Mouse (Mus musculus) monocyte, adult 2 months (primary cell): ENCODE measurements around the gene Fbxo10.
A peak's percentile ranks its signal among the peaks of the same experiment; 100 is the strongest.
"Not testable (repeated sequence)": the region's sequence is repeated elsewhere in the genome, so short reads cannot be mapped to it uniquely, and the experiment has no call there.

Experiments
- DNase-seq, 2 experiments: peaks; one replicate each; pipeline ENCODE4 v3.0.0; 2022; ENCODE audit warnings: low spot score in 2 of 2, low read depth in 1 of 2

The Fbxo10 gene

DNA sequence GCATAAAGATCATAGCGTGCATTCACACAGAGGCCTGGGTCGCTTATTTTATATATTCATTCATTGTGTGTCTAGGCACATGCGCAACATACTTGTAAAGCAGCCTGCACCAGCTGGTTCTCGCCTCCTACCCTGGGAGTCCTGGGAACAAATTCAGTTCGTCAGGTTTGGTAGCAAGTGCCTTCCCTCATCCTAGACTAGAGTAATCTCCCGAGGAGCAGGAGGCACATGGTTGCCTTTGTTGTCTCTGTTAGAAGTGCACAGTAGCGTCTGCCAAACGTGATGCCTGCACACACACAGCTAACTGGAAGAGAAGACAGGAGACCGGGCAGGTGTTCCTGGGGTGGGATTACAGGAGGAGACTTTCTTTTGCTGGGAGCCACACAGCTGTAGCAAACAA is 36.4 kb downstream of the Fbxo10 start:
- DNase-seq = no peak

DNA sequence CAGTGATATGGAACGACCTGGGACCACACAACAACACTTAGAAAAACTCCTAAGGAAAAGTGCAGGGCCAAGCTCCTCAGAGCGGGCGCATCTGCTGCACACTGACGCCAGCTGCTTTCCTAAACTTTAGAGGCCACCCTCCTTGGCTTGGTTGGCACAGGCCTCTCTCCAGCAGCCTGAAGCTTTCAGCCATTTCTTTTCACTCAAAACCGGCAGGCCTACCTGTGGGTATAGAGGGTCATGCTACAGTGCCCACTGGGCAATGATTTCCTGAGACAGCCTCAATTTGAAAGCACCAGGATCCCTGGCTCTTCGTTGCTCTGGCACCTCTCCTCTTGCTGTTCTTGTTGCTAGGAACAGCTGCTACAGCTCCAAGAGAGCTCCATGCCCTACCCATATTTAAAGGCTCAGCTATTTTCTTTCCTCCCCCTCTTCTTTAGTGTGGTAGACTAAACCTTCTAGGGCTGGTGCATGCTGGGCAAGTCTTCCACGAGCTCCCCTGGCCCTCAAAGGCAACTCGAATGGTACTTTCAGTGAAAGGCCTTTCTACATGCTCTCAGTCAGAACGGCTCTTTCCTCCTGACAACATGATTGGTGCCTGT is 37.0 kb downstream of the Fbxo10 start:
- no peak for DNase-seq

DNA sequence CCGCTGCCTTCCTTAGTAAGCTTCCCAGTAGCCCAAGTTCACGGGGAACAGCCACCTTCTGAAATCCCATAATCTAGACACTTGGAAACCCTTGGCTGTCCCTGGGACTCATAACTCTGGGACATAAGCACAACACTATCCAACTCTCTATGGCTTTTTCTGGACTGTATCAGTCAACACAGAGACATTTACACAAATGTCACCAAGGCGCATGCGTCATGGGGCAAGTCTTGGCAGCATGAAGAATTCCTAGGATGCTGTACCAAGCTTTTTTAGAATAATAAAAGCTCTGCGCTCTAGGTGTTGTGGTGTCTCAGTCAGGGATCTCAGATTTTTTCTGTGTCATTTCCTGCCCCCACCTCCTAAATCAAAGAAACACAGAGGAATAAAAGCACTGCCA is 37.7 kb downstream of the Fbxo10 start:
- no peak for DNase-seq

DNA sequence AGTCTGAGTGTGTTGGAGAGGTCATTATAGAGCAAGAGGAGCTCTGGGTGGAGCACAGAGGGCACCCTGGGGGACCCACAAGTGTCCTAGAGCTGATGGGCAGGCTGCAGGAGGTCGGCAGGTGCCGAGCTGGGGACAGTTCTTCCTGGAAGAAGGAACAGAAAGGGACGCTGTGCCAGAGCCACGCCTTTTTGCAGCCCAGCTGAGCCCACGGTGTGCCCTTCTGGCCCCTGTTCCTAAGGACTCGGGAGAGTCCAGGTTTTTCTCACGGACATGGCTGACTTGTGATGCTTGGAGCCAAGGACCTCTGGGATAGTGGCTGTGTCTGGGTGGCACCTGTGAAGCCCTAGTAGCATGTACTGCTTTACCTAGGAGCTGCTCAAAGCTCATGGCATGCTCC is 43.6 kb downstream of the Fbxo10 start:
- no peak for DNase-seq

DNA sequence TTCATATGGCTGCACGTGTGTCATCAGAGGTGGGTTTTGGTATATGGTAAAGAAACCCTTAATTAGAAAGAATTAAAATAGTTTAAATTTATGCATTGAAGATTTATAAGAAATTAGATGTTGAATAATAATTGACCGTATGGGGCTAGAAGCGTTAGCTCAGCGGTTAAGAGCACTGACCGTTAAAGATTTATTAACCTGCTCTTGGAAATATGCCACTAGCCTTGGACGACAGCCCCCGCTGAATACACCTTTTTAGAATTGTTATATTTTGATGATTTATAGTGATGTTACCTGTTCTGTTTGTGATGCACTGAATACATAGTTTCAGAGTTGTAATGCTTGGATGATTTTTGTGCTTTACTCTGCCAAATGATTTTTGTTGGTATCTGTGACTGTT is 44.9 kb downstream of the Fbxo10 start:
- not testable (repeated sequence) for DNase-seq

DNA sequence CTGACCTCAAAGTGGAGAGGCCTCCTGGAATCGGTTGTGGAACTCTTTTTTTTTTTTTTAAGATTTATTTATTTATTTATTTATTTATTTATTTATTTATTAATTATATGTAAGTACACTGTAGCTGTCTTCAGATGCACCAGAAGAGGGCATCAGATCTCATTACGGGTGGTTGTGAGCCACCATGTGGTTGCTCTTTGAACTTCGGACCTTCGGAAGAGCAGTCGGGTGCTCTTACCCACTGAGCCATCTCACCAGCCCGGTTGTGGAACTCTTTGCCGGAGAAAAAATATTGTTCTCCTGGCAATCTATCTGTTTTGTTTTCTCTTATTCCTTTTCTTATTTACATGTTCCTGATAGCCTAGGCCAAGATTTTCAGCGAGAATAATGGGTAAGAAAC is 45.5 kb downstream of the Fbxo10 start:
- not testable (repeated sequence) for DNase-seq

DNA sequence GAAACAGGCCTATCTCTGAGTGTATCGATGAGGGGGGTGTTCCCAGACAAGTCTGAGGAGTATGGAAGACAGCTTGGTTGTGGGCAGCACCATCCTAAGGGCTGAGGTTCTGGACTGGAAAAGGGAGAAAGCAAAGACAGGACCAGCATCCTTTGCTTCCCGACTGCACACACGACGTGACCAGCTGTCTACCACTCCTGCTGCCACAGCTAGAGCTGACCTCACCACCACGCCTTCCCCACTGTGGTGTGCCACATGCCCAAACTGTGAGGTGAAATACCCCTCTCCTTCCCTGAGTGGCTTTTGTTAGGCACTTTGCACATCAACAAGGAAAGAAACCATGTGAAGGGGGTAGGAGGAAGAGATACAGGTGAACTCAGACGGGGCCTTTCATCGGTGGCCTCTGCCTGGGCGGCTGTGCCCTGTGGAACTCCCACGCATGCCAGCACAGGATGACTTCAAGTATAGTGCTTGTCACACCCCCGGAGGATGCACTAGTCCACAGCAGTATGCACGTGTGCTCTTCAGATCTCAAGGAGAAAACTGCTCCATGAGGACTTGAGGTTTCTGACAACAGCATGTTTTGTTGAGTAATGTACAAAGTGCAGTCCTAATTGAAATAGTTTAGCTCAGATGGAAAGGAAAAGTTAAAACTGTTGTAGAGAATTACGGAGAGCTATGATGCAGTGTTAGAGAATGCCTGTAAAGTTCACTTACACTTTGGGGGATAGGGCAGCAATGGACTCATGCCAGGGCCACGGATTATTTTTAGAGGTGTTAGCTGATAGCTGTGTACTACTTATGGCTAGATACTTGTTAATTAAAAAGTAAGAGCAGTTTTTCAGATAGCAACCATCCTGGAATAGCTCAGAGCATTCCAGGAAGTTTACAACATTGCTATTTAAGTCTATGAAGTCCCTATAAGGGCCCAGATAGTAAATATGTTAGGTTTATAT is 46.7 kb downstream of the Fbxo10 start:
- DNase-seq = no peak

DNA sequence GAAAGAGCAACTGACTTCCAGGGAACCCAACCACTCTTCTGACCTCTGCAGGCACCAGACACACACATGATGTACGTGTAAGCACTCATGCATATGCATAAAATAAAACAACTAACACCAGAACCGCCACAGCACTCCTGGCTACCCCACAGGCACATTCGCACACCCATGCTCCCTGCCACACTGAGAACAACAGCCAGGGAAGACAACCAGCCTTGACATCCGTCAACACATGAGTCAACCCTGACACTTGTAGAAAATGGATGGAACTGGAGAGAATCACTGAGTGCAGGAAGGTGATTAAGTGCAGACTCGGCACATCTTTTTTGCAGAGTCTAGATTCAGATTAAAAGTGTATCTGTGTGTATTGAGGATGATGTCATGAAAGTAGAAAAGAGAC is 47.8 kb downstream of the Fbxo10 start:
- no peak for DNase-seq

DNA sequence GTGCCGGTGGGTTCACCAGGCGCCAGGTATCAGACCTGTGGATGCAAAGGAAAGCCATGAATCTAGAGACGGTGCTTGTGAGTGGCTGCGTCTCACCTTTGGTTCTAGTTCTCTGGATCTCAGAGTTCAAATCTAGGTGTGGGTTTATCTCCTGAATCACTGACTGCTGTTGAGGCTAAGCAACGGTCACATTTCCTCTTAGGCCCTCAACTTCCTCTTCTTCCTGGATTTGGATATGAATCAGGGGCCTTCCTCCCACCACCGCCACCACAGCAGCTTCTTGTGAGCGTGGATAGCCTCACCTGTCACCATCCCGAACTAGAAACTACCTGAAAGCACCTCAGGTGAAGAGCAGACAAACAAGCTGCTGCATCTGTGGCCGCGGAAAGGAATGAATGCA is 48.4 kb downstream of the Fbxo10 start:
- DNase-seq = no peak

DNA sequence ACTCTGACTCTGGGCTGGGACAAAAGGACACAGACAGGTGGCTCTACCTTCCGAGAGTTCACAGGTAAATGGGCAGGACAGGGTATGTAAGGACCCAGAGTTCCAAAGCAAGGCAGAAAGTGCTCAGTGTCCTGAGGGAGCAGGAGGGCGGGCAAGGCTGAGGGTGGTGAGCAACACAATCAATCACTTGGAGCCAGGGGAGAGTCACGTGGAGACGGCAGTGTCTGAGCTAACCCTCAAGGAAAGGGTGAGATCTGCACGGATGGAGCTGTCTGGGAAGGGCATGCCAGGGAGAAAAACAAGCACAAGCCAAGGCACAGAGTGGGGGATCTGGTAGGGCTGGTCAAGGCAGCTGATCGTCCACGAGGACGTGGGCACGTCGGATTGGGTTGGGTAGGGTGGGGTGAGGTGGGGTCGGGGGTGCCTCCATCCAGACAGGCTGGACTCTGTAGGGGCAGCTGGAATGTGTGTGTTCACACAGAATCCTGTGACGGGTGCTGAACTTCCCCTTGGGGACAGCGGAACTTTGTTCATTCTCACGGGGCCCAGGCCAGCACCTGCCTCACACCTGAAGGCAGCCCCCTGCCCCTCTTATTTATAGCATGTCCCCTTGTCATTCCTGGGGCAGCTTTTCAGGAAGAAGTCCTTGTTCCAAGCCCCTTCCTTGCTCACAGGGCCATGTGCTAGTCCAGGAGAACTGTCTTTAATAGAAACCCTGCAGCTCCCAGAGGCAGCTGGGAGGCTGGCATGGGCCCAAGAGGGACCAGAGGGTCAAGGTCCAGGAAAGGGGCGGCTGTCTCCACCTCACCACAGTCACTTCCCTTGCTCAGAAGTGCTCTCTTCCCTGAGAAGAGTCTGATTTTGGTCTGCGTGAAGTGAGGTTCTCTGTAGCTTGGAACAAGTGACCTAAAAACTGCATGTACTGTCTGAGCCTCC is 49.4 kb downstream of the Fbxo10 start:
- DNase-seq = no peak

DNA sequence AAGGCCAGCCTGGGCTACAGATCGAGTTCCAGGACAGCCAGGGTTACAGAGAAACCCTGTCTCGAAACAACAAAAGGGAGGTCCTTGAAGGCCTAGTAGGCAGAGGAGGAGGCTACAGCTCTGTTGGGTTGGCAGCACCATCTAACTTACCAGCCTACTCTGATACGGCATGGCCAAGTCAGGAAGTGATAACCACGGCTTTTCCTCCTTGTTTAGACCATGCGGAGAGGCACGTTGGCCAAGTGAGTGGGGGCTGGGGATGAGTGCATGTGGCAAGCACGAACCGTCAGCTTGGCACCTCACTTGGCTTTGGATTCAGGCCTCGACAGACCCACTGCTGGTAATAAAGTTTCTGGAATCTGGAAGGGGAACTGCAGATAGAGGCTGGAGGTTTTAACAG is 51.8 kb downstream of the Fbxo10 start:
- DNase-seq = no peak

DNA sequence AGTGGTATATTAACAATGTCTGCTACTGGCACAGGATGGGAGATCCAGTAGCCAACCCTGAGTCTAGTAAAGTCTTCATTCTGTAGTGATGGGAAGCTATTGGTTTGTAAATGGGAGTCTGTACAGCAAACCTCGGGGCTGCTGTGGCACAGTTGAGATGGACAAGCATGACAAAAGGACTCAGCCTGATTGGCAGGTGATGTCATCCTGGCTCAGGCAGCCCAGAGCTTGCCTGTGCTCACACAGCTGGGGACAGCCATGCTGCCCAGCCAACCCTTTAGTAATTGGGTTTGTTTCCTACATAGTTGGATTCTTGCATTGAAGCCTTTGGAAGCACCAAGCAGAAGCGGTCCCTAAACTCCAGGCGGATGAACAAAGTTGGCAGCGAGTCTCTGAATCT is 57.9 kb downstream of the Fbxo10 start:
- DNase-seq = no peak

DNA sequence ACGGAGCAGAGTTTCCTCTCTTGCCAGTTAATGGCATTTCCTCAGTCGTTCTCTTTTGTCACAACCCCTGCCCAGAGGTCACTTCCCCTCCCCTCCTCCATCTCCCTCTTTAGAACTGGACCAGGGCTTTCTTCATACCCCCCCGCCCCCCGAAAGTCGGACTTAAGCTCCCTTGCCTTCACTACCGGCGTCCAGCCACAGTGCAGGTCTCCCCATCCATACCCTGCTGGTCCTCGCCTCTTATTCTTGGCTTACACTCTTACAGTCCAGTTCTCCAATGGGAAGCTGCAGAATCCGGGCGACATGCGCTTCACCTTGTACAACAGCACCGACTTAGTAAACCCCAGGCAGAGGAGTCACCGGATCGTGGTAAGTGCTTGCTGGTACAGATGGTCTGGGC is 65.4 kb downstream of the Fbxo10 start:
- no peak for DNase-seq

DNA sequence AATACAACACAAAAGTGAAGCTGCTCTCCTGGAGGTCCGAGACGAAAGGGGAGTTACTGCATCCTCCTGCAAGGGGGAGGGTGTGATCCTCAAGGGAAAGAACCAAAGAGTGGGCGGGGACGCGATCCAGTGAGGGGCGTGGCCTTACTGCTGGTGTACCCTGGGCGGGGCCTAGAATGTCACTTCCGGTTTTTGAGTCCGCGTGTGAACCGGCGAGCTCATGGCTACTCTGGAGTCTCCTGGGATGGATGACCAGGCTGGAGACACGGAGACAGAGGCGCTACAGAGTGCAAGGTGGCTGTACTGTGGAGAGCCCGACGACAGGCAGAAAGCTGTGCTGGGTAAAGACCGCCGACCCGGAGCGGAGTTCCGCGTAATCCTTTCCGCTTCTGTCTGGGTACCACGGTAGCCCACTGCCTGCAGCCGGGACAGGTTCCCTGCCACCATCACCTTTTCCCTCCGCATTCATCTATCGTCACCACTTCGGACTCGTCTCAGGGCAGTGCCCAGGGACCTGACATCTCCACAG is 65.9 kb downstream of the Fbxo10 start, which contains the start of gene Polr1e:
Gene Polr1e, plus strand, starts transcription at position 132 of the 529 bp plus-strand sequence.
- peak; percentile 82 to 91 for DNase-seq

DNA sequence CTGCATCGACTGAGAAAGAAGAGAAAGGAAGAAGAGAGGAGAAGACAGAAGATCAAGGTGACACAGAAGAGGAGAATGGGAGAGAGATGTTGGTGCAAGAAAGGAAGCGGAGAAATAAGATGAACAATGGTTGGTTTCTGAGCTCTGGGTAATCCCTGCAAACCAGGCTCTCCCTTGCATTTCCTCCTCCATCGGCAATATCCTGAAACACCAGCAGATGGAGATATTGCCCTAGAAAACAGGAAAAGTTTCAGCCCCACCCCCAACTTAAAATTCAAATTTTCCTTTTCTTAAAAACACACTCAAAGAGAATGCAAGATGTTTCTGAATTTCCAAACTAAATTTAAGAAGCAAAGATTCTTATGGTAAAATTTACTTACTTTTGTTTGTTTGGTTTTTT is 68.8 kb downstream of the Fbxo10 start:
- DNase-seq = peak in 1 of 2 experiments; percentile 34

DNA sequence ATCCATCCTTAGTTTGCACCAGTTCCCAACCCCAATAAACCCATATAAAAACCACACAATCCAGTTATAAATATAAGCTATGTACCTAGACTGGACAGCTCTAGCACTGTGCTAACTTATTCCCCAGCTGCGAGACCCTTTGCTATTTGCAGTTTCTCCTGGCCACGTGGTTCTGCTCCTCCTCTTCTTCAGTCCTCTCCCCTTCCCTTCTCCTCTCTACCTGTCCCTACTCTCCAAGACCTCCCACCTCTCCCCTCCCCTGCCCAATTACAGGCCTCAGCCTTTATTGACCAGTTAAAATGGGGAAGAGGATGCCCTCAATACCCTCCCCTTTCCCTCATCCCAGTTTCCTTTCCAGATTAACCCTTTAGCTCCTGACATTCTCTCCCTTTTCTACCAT is 70.9 kb downstream of the Fbxo10 start:
- DNase-seq = no peak

DNA sequence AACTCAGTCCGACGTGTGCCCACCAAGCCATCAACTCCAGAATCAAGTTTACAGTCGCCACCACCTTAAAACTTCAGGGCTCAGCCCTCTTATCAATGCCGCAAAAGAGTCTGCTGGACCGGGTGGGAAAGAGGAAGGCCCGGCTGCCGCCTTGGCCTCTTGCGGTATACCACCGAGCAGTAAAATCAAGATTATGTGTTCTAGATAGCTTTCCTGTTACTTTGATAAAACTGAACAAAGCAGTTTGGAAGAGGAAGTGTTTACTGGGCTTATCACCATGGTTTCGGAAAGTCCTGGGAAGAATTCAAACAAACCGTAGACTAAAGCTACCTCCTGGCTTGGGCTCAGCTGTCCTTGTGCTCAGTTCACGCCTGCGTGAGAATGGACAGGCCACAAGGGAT is 71.4 kb downstream of the Fbxo10 start:
- DNase-seq = peak in 1 of 2 experiments; percentile 12

DNA sequence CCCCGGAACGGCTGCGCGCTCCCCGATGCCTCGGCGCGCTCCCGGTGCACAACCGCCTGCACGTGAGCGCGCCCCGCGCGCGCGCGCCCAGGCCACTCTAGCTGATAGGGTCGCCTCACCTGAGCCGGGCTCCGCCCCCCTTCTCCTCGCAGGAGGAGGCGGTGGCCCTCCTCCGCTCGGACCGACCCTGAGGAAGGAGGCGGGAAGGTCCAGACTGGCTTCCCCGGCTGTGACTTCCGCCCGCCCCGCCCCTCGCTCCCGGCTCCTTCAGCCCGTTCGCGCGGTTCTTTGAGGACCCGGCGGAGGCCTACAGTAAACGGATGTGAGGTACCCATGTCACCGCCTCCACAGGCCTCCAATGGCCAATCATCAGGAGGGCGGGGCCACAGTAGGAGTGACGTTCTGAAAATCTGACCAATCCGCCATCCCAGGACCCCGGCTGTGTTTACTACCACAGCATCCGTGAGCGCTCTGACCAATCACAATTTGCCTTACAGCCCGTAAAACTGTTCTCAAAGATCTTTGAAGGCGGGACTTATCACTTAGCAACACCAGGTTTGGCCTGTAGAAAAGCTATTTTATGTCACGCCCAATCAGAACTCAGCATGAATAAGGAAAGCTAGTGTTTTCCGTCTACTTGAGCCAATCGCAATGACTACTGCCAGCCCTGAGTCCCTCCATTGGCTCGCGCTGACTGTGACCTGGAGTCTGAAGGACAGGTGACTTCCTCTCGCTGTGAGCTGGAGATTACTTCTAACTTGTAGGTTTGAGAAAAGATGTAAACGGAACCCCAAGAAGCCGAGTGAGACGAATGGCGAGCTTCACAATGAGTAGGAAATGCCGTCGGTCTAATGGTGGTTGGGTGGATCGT is 72.1 kb downstream of the Fbxo10 start, which contains the start of gene Zbtb5:
Gene Zbtb5, minus strand, starts transcription at position 308 of the 871 bp plus-strand sequence.
- peak; percentile 99 to 100 for DNase-seq

DNA sequence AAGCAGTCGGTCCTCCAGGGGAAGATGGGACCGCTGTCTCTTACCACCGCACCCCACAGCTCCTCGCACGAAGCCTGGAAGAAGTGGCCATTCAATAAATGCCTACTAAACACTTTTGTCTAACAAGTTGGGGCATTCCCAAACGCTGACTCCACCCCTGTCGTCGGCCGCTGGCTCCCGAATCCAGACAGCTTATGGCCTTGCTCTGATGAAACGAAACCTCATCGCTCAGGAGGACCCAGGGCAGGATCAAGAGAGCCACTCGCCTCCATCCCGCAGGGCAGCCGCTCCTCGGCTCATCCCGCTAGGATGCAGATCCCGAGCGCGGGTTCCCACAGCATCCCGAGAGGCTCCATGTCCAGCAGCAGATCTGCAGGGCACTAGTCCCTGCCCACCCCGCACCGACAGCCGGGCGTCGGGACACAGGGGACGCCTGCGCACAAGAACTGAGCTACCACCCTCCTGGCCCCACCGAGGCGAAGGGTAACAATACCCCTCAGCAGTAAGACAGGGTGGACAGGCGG is 72.8 kb downstream of the Fbxo10 start:
- DNase-seq = peak; percentile 20 to 53
